Mouse (Mus musculus) E14TG2a.4 (cell line): ENCODE data around the gene Tnfaip1.

Experiments used
- CTCF ChIP-seq: conservative IDR thresholded peaks from 2 replicates; pipeline ENCODE4 v1.5.1; 2014; ENCODE audit warnings: low read length
- NANOG ChIP-seq: IDR thresholded peaks from 2 replicates; pipeline ENCODE4 v1.6.1; 2014; ENCODE audit warnings: borderline replicate concordance, low read length, mixed read lengths

DNA sequence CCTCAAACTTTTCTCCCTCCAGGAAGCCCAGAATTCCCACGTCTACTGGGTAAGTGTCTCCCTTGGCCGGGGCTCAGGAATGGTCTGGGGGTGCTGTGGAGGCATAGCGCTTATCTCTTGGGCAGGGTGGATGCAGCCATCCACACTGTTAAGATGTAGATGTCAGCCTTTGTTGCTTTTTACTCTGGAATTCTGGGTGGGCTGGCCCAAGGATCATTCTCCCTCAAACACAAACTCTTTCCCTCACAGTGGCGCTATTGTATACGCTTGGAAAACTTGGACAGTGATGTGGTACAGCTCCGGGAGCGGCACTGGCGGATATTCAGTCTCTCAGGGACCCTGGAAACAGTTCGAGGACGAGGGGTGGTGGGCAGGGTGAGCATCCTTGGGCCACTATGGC lies 17.2 kb downstream of the Tnfaip1 start:
- TF ChIP-seq CTCF (no peak), NANOG (no peak)
